In the genomic region with DNA sequence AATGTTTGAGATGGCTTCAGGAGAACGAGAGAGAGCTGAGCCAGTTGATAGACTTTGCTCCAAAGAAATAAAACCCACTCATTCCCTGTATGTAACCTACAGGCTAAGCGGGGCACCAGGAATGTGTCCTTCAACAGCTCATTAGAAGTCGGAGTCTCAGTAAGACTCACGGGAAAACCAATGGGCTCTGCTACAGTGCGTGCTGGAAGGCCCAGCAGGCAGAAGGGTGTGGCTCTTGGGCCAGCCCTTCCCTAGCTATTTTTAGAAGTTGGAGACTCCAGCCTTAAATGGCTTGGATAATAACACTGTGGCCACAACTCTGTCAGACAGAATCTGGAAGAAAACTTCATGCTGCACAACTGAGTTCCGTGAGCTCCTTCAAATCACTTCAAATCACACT, we compare ENCODE assay signal across 9 mouse cellular contexts. TPM values are rescaled to one million over a fixed set of nuclear protein-coding genes. Genes with fewer than 3 reads are reported as not detected.
A peak's percentile ranks its signal among the peaks of the same experiment; 100 is the strongest.
DNase-seq lines count a peak whose midpoint lies in the region; ATAC-seq lines count a peak whose summit lies in the region.
"Had no signal": no experiment of that assay in that cellular context is flagged by ENCODE, and none has a peak within 500 bp of the region (broad histone marks: within the 10 kb centered on the region; RNA-seq: fewer than 3 reads in every experiment).

No protein-coding gene starts in this region.

- H3K4me3 ChIP-seq in intestine, embryonic 15.5 days (replicated peaks), result no peak overlapping the region
- H3K4me3 ChIP-seq in forebrain, embryonic 13.5 days, result no peak overlapping the region
- H3K4me3 ChIP-seq: hindbrain, embryonic 15.5 days had no signal

- peaks cover 21% of the 10 kb centered on the region for H3K4me1 ChIP-seq in intestine, embryonic 15.5 days (replicated peaks)
- peaks cover 10% of the 10 kb centered on the region for H3K4me1 ChIP-seq in forebrain, embryonic 13.5 days

- H3K27me3 ChIP-seq in intestine, embryonic 15.5 days (replicated peaks), result no peaks in the 10 kb centered on the region; the same call in 1 of the 2 replicates
- H3K27me3 ChIP-seq in forebrain, embryonic 13.5 days, result peaks cover 35% of the 10 kb centered on the region

- H3K9ac ChIP-seq in intestine, embryonic 15.5 days, result no peak overlapping the region
- no peak overlapping the region for H3K9ac ChIP-seq in forebrain, embryonic 13.5 days
- H3K9ac ChIP-seq: hindbrain, embryonic 15.5 days had no signal

- H3K27ac ChIP-seq in intestine, embryonic 15.5 days, result peak overlapping the region; percentile 78
- H3K27ac ChIP-seq in forebrain, embryonic 13.5 days, result no peak overlapping the region
- H3K27ac ChIP-seq: hindbrain, embryonic 15.5 days had no signal

- no peaks in the 10 kb centered on the region for H3K9me3 ChIP-seq in intestine, embryonic 15.5 days
- H3K9me3 ChIP-seq in forebrain, embryonic 13.5 days (replicated peaks), result no peaks in the 10 kb centered on the region
- H3K9me3 ChIP-seq: hindbrain, embryonic 15.5 days had no signal

- peak; percentile 26 for DNase-seq in kidney, adult 11 months
- no peak for DNase-seq in kidney, postnatal 10 days
- peak; percentile 27 for DNase-seq in fibroblast of lung, adult 2 months (ENCODE audit: low read depth)
- peak; percentile 32 for DNase-seq in skeletal muscle tissue, adult 2 months (ENCODE audit: low read depth, low spot score)
- DNase-seq in thymus, postnatal 10 days (ENCODE audit: low spot score in 2 of 2), result no peak
- no peak for DNase-seq in urinary bladder, postnatal 4 days (ENCODE audit: low spot score in 2 of 2)

- 24% methylated on average over 6 of the region's 6 CpGs for WGBS in intestine, embryonic 15.5 days
- WGBS in forebrain, embryonic 13.5 days, result 31% methylated on average over 6 of the region's 6 CpGs

- peak overlapping the region; percentile 4; the same call in 1 of the 2 replicates for H3K4me2 ChIP-seq in intestine, embryonic 15.5 days (replicated peaks)
- no peak overlapping the region for H3K4me2 ChIP-seq in forebrain, embryonic 13.5 days

- ATAC-seq in intestine, embryonic 15.5 days, result peak; percentile 88
- ATAC-seq in forebrain, embryonic 13.5 days, result no peak

- peaks cover 4% of the 10 kb centered on the region; the same call in 1 of the 2 replicates for H3K36me3 ChIP-seq in intestine, embryonic 15.5 days
- no peaks in the 10 kb centered on the region for H3K36me3 ChIP-seq in forebrain, embryonic 13.5 days (ENCODE audit: poor library complexity, severe bottlenecking)
- H3K36me3 ChIP-seq: hindbrain, embryonic 15.5 days had no signal

RNA-seq across cellular contexts. Expression of a gene that starts 31.1 kb away (rescaled TPM):
- polyA plus RNA-seq in intestine, embryonic 15.5 days (2015; fragmentation: Nextera tagmentation; extraction: Ambion mirVana), result 27.3 and 27.7 TPM in 2 replicates
- polyA plus RNA-seq in forebrain, embryonic 13.5 days (2015; fragmentation: Nextera tagmentation; extraction: Ambion mirVana), result 1.9 and 2.4 TPM in 2 replicates

Comparison
In these comparisons a context has a peak if more than half of its experiments do, and no peak if none do; other contexts are left out.
1. DNase-seq: peak in kidney, adult 11 months (single experiment), fibroblast of lung, adult 2 months (single experiment) and skeletal muscle tissue, adult 2 months (single experiment); none in kidney, postnatal 10 days (single experiment), thymus, postnatal 10 days (0 of 2) and urinary bladder, postnatal 4 days (0 of 2).